Mouse (Mus musculus): ENCODE data around the gene Zfp385b.

Gene Zfp385b

DNA sequence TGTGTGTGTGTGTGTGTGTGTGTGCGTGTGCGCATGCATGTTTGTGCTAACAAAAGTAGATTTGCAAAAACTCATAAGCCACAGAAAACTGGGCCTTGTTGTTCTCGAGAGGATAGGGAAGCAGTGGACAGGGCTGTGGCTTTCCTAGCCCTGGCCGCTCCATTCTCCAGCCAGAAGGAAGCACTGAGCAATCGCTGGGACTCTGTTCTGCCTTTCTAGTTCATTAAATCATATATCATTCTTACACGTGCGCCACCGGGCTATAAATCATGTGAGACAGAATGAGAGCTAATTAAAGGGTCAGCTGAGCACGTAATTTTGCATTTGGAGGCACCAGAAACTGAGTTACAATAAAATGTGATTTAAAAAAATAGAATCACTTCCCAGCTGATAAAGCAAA lies 29.1 kb downstream of the Zfp385b start:
- no peak for DNase-seq (ENCODE audit: low spot score)

DNA sequence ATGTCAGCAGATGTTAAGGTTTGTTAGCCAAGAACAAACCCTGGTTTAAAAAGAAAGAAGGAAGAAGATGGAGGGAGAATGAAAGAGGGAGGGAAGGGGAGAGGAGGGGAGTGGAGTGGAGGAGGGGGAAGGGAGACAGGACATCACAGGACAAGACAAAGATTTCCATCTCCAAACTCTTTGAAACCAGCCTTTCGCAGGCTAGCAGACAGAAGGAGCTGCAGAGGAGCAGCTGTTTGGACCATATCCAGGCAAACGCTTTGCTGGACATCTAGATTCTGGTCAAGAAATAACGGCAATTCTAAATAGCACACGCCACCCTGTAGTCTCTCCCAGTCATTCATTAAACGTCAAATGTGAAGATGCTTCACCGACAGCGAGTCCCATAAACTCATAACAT lies 38.0 kb downstream of the Zfp385b start:
- no peak for DNase-seq (ENCODE audit: low spot score)

DNA sequence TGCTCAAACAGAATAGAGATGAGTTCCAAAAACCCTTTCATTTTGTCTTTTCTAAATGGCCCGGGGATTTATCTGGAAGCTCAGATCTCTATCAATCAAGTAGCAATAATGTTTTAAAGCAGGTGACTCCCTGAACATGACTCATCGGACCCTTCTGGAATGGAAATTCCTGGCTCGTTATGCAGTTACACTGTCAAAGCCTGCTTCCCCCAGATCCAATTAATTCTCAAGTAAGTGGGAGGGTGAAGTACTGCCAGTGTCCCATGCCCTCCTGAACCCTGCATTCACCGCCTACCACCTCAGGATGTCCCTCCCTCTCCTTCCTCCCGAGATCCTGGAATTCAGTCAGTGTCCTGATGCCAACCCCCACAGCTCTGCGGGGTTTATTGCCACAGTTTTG lies 41.7 kb downstream of the Zfp385b start:
- DNase-seq (ENCODE audit: low spot score) = no peak

DNA sequence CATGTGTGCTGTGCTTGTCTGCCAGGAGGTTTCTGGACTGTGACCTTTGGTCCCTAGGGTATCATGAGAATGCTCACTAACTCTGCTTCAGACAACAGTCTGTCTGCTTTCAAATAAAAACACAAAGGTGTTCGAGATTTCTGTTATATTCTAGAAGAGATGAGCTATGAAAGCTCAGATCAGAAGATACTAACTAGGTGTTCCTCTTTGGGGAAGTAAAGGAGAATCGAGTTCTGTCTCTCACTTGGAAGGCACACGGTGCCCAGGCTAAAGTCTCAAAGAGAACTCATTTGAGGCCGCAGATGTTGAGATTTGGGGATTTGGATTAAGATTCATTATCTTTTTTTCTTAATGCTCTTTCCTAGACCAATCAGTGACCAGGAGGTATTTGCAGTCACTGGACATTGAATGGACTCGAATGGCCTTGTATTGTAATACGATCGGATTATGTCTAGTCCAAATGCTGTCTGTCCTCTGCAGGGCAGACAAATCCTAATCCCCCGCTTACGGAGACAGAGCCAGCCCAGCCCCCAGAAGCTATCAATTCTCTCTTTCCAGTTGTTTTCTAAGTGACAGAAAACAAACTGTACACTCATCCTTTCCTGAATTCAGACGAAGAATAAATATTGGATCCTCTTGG lies 42.3 kb downstream of the Zfp385b start:
- DNase-seq (ENCODE audit: low spot score) = no peak

DNA sequence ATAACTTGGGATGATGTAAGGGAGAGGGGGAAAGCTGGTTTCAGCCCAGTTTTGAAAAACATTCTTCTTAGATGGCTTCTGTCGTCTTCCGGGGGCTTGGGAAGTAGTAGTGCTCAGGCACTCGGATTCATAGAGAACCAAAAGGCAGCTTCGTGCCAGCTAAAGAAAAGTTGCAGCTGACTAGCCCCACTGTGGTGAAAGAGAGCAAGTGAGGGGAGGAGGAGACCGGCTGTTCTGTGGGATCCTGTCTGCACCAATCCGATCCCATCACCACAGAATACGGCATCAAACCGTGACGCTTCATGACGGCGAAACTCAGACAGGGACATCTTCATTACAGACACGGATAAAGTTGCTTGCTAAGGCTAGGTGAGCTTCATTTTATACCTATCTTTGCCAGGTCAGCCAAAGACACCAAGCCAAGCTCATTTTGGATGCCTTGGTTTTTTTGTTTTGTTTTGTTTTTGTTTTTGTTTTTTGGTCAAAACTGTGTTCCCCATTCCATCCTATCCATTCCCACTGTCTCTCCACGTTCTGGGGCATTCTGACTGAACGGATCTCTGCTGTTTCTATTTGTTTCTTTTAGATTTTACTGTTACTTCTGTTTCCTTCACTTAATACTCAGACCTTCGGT lies 44.1 kb downstream of the Zfp385b start:
- no peak for DNase-seq (ENCODE audit: low spot score)

DNA sequence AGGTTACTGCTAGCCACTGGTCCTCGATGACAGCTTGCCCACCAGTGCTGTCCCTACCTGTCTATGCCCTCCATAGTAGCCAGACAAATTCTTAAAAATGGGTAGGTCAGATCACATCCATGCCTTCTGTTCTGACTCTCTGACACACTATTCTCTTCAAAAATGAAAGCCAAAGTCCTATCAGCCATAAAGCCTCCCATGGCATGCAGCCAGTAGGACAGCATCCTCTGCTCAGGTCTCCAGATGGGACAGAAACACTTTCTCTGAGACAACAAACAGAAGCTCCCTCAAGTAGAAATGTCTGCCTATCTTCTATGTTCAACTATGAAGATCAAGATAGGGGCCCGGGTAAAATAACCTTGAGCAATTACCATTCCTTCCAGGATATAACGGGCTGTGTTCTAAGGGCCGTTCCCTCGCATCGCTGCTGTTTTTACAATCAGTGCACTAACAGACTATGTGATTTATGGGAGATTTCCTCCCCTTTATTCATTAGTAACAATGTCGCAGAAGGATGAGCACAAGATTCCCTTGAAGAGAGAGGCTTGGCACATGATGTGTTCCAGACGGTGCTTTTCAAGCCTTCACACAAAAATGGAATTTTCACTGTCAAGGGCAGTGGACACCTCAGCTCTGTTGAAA lies 49.3 kb downstream of the Zfp385b start:
- DNase-seq (ENCODE audit: low spot score) = no peak

DNA sequence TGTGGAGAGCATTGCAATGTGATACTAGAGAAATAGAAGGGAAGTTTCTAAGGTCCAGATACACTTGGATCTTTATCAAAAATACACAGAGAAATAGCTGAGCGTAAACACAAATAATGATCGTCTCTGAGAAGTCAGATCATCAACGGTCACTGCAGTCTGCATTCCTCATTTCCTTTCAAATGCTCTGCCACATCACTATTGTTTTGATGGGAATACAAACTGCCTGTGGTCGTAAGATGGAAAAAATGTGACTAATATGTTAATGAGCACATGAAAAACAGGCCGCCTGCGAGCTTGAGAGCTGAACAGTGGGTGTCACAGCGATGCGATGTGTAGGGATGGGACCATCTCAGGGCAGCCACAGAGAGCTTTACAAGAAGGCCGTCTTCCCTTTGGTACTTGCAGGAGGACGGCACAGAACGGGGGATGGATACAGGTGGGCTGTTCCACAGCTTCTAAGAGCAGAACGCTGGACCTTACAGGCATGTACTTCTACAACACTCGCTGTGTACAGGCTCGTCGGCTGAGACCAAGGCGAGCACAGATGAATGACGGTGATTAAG lies 51.0 kb downstream of the Zfp385b start:
- no peak for DNase-seq (ENCODE audit: low spot score)

DNA sequence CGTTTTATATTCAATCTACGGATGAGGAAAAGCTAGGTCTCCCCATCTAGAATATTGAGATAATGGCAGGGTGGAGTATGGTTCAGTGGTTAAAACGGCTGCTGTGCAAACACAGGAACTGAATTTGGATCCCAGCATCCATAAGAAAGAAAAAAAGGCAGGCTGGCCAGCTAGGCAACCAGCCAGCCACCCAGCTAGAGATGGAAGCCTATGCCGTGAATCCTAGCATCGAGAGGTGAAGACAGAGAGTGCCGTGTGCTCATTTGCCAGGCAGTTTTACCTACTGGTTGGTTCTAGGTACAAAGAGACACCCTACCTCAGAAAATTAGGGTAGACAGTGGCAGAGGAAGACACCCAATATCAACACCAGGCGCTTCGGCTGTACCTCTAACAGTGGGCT lies 57.5 kb downstream of the Zfp385b start:
- DNase-seq (ENCODE audit: low spot score) = no peak

DNA sequence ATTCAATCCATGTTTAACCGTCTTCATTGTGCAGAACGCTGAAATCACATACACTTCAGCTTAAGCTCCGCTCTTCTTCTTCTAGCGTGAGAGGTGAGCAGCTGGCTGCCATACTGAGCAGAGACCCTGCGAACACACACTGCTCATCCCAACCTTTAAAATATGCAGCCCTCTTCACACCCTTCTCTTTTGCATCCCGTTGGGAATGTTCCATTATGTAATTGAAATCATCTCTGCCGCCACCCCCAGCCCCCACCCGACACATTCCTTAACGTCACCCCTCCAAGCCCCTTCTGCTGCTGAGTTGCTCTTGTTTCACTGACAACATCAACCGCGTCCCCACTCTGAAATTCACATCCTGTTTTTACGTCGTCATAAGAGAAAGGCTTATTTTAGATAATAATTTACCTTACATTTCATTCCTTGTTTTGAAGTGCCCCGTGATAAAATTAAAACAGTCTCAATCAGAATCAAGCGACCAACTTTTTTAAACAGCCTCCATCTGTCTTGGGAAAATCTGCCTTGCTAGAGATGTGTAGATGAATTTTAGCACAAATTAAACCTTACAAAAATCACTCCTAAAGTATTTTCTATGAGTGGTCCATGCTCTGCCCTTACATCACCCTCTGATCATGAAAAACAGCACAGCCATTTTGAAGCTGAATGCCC lies 60.9 kb downstream of the Zfp385b start:
- no peak for DNase-seq (ENCODE audit: low spot score)

DNA sequence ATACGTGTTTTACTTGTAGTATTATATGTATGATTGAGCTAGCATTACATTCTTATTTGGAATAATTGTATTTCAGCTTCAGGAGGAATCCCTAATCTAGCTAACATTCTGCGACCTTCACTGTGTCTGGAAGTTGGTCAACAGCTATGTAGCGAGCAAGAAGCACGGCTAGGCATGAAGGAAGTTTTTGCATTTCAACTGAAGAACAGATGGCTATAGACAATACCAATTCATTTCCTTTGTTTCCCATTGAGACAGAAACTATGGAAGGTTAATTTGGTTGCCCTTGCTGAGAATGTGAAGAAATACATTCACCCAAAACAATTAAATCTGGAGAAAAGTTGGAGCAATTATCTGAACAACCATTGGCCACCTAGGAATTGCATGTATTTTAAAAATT lies 66.9 kb downstream of the Zfp385b start:
- DNase-seq (ENCODE audit: low spot score) = no peak

DNA sequence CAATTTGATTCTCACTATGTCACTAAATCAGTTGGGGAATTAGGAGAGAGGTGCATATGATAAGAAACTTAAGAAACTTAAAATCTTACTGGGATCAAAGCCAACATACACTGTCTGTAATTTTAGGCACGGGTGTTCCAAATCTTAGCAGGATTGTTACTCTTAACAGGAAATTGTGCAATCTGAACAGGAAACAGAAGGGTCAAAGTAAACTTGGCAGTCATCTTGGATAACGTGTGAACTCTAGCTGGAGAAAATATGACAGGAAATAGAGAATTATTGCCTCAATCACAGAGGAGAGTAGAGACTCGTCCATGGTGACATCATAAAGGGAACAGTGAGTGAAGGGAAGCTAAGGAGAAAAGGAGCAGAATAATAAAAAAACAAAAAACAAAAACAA lies 69.8 kb downstream of the Zfp385b start:
- DNase-seq (ENCODE audit: low spot score) = no peak

DNA sequence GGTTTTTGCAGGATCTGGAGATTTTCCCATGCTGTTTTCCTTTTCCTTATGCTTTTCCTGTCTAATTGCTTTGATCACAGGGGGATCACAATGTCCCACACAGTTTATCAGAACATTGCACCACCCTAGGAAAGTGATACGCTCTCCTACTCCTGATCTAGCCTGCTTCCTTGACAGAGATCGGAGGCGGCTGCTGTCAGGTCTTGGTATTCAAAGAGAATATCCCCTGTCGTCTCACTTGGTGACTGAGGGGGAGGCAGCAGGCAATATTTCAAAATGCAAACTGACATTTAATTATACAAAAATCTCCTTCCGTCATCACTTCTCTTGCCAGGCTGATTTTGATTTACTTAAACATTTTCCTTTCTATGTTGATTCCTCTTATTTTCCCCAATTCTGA lies 73.0 kb downstream of the Zfp385b start:
- no peak for DNase-seq (ENCODE audit: low spot score)

DNA sequence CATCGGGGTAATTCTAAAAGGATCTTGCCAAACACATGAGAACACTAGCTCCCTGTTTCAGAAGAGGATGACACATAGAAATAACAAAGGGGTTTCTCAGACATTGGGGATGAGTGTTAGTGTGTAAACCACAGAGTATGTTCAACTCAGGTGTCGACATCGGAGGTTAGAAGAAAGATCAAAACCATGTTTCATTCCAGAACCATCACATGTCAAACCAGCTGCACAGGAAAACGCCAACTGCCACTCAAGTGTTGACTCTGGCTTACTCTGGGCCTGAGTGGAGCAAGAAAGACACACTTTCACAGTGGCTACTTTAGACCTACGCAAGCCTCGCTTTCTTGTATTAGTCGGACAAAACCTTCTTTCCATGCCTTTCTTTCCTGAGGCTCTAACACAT lies 74.2 kb downstream of the Zfp385b start:
- no peak for DNase-seq (ENCODE audit: low spot score)

DNA sequence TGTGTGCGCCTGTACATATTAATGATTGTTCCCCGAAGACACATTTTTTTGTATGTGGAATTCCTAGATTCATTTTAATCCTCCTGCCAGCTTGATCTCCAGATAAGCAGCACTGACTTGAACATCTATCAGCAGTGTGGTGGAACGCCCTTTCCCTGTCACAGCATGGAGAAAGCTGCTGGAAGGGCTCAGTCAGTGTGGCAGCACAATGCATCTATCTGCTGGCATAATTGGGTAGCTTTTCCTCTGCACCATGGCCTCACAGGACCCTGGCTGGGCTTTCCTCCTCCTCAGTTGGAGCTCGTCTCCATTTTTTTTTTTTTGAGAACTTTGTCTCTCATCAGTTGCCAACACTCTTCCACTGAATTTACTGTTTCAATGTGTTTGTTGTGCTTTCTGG lies 77.1 kb downstream of the Zfp385b start:
- no peak for DNase-seq (ENCODE audit: low spot score)

DNA sequence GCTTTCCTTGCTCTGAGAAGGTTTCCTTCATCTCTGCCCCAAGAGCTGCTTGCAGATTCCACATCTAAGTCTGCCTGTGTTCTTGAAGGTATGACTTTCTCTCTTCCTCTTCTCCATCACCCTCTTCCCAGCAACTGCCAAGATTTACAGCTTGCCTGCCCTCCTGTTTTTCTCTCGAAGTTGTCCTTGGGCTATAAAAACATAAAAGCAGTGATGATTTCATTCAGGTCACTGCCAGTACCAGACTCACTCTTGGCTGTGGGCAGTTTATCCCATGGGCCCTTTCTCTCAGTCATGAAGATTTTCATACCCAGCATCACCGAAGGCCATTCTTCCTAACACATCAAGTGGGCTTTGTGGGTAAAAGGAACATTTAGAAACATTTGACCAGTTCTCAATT lies 89.2 kb downstream of the Zfp385b start:
- no peak for DNase-seq (ENCODE audit: low spot score)

DNA sequence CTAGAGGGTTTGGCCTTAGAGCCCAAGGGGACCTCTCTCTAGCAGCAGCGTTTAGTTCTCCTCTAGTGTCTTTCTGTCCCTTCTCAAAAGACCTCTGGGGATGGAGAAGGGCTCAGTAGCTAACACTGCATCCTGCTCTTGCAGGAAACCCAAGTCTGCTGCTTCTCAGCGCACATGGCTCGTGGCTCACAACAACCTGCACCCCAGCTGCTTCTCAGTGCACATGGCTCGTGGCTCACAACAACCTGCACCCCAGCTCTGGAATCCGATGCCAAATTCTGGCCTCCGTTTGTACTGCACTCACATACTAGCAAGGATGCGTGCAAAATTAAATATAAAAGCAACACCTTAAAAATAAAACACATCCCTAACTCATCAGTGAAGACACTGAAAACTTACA lies 92.6 kb downstream of the Zfp385b start:
- DNase-seq (ENCODE audit: low spot score) = no peak

DNA sequence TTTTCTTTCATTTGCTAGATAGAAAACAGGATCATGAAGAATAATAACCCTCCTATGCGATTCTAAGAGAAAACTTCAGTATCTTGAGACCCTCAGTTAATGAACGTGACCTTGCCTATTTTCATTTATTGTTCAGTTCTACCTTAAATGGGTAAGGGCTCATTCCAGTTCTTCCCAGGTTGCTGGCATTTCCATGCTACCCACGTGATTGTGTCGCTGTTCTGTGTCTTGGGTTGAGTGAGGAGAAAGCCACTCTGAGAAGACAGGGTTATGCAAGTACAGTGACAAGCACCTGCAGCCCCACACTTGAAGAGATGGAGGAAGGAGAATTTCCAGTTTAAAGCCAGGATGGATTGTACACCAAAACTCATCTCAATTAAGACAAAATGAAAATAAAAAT lies 98.6 kb downstream of the Zfp385b start:
- DNase-seq (ENCODE audit: low spot score) = no peak

DNA sequence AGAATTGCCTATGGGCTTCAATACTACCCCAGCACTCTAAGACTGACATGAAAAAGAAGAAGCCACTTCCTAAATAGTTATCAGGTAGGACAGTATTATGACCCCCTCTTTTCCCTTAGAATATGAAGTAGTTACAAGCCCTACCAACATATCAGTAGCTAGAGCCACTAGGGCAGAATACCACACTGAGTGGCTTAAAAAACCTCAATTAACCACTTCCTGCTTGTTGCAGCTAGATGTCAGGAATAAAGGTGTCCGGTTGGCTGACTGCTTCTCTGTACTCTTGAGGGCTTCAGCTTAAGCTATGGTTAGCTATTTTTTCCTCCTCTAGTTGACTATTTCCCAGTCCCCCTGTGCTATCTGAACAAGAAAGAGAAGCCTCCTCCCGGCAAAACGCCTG lies 103.1 kb downstream of the Zfp385b start:
- no peak for DNase-seq (ENCODE audit: low spot score)

DNA sequence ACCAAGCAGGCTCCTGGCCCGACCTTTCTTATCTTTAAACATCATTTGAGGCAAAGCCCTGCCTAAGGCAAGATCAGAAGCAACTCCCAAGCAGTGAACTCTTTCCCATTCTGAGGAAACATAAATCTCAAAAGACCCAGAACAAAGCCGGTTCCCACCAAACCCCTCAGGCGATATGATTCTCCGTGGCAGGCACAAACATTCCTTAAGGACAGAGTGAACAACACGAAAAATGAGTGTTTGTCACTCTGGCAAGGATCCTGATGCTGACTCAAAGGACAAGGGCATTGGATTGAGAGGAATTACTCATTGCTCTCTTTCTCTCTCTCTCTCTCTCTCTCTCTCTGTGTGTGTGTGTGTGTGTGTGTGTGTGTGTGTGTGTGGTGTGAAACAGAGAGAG lies 105.6 kb downstream of the Zfp385b start:
- no peak for DNase-seq (ENCODE audit: low spot score)

DNA sequence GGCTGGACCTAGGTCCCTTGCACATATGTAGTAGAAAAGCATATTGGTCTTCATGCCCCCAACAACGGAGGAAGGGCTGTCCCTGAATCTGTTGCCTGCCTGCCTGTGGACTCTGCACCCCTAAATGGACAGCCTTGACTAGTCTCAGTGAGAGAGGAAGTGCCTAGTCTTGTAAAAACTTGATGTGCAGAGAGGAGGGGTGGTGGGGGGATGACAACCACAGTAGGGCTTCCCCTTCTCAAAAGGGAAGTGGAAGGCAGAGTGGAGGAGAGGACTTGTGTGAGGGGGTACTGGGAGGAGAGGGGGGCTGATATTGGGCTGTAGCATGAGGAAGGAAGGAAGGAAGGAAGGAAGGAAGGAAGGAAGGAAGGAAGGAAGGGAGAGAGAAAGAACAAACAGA lies 107.7 kb downstream of the Zfp385b start:
- DNase-seq (ENCODE audit: low spot score) = no peak

DNA sequence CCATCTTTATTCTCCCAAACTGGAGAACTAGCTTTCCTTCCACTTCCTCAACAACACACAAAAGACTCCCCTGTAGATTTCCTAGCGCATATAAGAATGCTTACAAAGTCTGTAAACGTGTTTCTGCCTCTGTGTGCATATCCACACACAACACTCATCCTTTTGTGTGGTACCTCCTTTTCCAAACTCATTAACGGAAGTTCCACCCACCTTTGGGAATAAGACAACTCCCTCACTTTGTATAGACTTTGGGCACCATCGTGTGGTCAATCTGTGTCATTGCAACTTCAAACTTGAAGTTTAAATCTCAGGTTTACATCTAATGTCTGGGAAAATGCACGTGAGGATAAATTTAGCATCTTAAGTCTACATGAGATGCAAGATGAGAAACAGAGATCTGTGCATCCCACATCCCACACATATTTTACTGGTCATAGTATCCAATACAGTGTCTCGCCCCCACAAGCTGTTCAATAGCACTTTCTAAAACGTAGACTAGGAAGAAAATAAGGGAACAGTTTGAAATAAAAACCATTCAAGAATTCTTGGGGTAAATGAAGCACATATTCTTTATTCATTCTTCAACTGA lies 110.1 kb downstream of the Zfp385b start:
- DNase-seq (ENCODE audit: low spot score) = no peak

DNA sequence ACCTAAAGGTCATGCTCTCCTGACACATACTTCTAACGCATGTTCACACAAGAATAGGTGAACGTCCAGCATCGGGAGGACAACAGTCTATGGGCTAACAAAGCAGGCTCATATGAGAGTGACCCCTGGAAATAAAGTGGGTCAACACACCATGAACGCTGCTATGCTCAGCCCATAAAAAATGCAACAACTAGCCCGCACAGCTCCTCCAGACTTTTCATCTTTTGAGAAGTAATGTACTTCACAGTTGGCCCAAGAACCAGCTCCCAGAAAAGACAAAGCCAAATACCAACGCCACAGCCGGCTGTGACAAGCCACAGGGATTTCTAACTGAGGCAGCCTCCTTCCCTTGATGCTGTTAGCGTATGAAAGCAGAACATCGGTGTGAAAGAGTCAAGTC lies 112.3 kb downstream of the Zfp385b start:
- DNase-seq (ENCODE audit: low spot score) = no peak

DNA sequence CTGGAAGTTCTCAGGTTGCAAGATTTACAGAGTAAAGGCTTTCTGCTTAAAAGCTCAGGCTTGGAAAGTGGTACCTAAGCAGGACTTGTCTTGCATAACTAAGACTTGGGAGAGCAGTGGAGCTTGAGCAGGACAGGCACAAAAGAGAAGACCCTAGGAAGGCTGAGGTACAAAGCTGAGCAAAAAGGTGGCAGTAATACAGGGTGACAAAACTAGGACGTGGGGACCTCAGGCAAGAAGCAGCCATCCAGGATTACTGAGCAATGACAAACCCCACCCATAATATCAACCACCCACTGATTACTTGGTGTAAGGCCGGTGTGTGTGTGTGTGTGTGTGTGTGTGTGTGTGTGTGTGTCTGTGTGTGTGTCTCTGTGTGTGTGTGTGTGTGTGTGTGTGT lies 114.0 kb downstream of the Zfp385b start:
- no peak for DNase-seq (ENCODE audit: low spot score)
